Mouse (Mus musculus) forebrain, embryonic 11.5 days (tissue): ENCODE data around the gene Phyhd1. TPM values are rescaled to one million over a fixed set of nuclear protein-coding genes. Genes with fewer than 3 reads are reported as not detected.

Source experiments
- ATAC-seq: fragments of 200-750 bp; cut with Nextera tagmentation; replicated peaks from 2 replicates; pipeline ENCODE4 v1.8.0; 2017; ENCODE audit warnings: moderate TSS enrichment; ENCODE audit not compliant: low FRiP score
- DNase-seq: peaks from one replicate; pipeline ENCODE4 v3.0.0-alpha.2; 2017; ENCODE audit warnings: low spot score
- H3K27ac ChIP-seq: fragments of 300-500 bp; sonication (generic); 2 replicates; pipeline ENCODE4 v1.5.1; 2014; ENCODE audit warnings: low read depth, low read length
- H3K27me3 ChIP-seq: fragments of 300-500 bp; sonication (generic); 2 replicates; pipeline ENCODE4 v1.6.1; 2014; ENCODE audit warnings: mild to moderate bottlenecking, low read length, mixed read lengths; ENCODE audit not compliant: control insufficient read depth, insufficient read depth
- H3K36me3 ChIP-seq: fragments of 300-500 bp; sonication (generic); 2 replicates; pipeline ENCODE4 v1.6.1; 2014; ENCODE audit warnings: mild to moderate bottlenecking, low read length, moderate library complexity, mixed read lengths; ENCODE audit not compliant: control insufficient read depth, insufficient read depth
- H3K4me1 ChIP-seq: fragments of 300-500 bp; sonication (generic); replicated peaks from 2 replicates; pipeline ENCODE4 v1.6.1; 2014; ENCODE audit warnings: low read length, mixed read lengths; ENCODE audit not compliant: control insufficient read depth, insufficient read depth
- H3K4me2 ChIP-seq: fragments of 300-500 bp; sonication (generic); 2 replicates; pipeline ENCODE4 v1.6.1; 2014; ENCODE audit warnings: low read depth, mild to moderate bottlenecking, low read length, moderate library complexity, mixed read lengths; ENCODE audit not compliant: severe bottlenecking
- H3K4me3 ChIP-seq: fragments of 300-500 bp; sonication (generic); 2 replicates; pipeline ENCODE4 v1.5.1; 2014; ENCODE audit warnings: low read depth, low read length
- H3K9ac ChIP-seq: fragments of 300-500 bp; sonication (generic); 2 replicates; pipeline ENCODE4 v1.6.1; 2014; ENCODE audit warnings: low read length
- H3K9me3 ChIP-seq: fragments of 300-500 bp; sonication (generic); 2 replicates; pipeline ENCODE4 v1.6.1; 2016; ENCODE audit warnings: low read length, mixed read lengths; ENCODE audit not compliant: control insufficient read depth
- WGBS: fragments of 180-500 bp; shearing (Covaris S2); extraction: QIAGEN DNeasy Blood & Tissue Kit; methylation state at CpG from one replicate; pipeline ENCODE4 v1.1.7; 2014; 5-methylcytosine and 5-hydroxymethylcytosine counted together
- polyA plus RNA-seq: library from polyadenylated mRNA; unstranded; fragments of >200 nt; fragmentation: Nextera tagmentation; extraction: Ambion mirVana; gene quantifications from 2 replicates; pipeline ENCODE4 v1.2.1, GENCODE M21; 2014

Phyhd1 gene
- polyA plus RNA-seq, 1 experiment from 2014 or later, result 3.9 TPM

DNA sequence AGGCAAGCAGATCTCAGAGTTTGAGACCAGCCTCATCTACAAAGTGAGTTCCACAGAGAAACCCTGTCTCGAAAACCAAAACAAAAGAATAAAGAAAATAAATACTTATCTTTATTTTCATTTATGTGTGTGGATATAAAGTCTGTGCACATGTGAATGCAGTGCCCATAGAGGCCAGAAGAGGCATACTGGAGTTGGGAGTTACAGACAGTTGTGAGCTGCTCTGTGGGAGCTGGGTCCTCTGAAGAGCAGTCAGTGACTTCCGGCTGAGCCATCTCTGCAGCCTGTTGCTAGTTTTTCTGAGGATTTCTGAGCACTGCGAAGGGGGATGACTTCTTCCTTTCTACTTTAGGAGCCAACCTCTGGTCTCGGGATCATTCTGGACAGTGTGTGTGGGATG is 50.1 kb downstream of the Phyhd1 start:
- 96% methylated on average over 4 of the region's 4 CpGs for WGBS
- no peak for DNase-seq
- H3K9me3 ChIP-seq, result no peaks in the 10 kb centered on the region
- H3K4me3 ChIP-seq, result no peak overlapping the region
- H3K4me2 ChIP-seq, result no peak overlapping the region
- no peak overlapping the region for H3K9ac ChIP-seq
- H3K4me1 ChIP-seq, result no peaks in the 10 kb centered on the region
- H3K27ac ChIP-seq, result no peak overlapping the region
- peaks cover 13% of the 10 kb centered on the region for H3K36me3 ChIP-seq
- ATAC-seq, result no peak
- no peaks in the 10 kb centered on the region for H3K27me3 ChIP-seq

DNA sequence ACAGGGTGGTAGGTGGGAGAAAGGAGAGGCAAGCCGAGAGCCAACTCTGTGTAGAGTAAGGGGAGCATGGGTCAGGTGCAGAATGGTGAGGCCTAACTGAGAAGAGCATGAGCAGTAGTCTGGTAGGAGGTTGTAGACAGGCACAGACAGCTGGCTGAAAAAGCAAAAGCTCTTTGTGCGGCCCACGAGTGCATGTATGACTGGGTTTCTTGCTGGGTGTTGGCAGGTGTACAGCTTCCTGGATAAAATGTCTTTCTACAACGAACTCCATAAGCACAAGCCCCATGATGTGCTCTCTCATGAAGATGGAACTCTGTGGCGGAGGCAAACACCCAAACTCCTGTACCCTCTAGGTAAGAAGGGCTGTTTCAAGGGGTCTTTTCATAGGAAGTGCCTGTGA is 51.0 kb downstream of the Phyhd1 start:
- Histone ChIP-seq H3K9ac (no peak overlapping the region), H3K4me2 (no peak overlapping the region), H3K9me3 (no peaks in the 10 kb centered on the region), H3K27ac (no peak overlapping the region), H3K4me1 (no peaks in the 10 kb centered on the region), H3K27me3 (no peaks in the 10 kb centered on the region), H3K36me3 (peaks cover 17% of the 10 kb centered on the region), H3K4me3 (no peak overlapping the region)
- ATAC-seq (no peak), DNase-seq (no peak)
- 89% methylated on average over 5 of the region's 5 CpGs for WGBS

DNA sequence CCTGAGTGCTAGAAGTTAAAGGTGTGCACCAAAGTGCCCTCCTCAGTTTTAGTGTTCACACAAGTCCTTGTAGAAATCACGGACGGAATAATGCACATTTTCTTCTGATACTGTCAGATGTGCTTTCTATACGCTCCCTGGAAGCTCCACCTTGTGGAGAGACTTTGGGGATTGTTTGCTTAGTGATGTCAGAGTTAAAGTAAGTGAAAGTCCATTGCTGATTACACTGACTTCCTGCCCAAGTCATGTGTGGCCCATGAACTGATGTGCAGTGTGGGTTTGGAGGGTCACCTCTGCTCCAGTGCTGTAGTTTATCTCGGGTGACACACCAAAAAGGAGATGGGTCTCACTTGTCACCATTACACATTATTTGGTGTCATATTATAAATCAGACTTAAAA is 53.3 kb downstream of the Phyhd1 start:
- Histone ChIP-seq H3K9me3 (no peaks in the 10 kb centered on the region), H3K9ac (no peak overlapping the region), H3K36me3 (peaks cover 26% of the 10 kb centered on the region), H3K4me1 (no peaks in the 10 kb centered on the region), H3K4me2 (no peak overlapping the region), H3K27ac (no peak overlapping the region), H3K4me3 (no peak overlapping the region), H3K27me3 (no peaks in the 10 kb centered on the region)
- DNase-seq (no peak), ATAC-seq (no peak)
- 93% methylated on average over 4 of the region's 4 CpGs for WGBS

- H3K4me1 ChIP-seq, result no peaks in the 10 kb centered on the region
- ATAC-seq, result no peak
- 95% methylated on average over 7 of the region's 7 CpGs for WGBS
- no peaks in the 10 kb centered on the region for H3K9me3 ChIP-seq
- H3K27ac ChIP-seq, result no peak overlapping the region
- no peak overlapping the region for H3K9ac ChIP-seq
- no peak for DNase-seq
- no peak overlapping the region for H3K4me2 ChIP-seq
- no peak overlapping the region for H3K4me3 ChIP-seq
- H3K27me3 ChIP-seq, result no peaks in the 10 kb centered on the region
- peaks cover 26% of the 10 kb centered on the region for H3K36me3 ChIP-seq
These were observed 57.1 kb downstream of the Phyhd1 start for GRCm38 (mm10) chr2:30323111-30323510.

DNA sequence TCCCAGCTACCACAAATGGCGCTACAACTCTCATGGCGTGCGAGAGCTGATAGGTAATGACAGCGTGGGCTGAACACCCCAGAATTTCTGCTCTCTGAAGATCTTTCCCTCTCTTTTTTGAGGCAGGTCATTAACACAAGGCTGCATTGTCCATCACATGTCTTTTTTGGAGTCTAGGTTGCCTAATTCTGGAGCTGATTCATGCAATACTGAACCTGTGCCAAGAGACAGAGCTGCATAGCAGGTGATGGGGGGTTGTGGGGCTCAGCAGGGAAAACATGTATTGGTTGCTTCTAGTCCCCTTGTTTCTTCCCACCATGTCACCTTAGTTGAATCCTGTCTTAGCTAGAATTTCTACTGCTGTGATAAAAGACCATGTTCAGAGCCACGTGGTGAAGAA is 59.3 kb downstream of the Phyhd1 start:
- Histone ChIP-seq H3K27ac (no peak overlapping the region), H3K4me1 (no peaks in the 10 kb centered on the region), H3K4me3 (no peak overlapping the region), H3K4me2 (no peak overlapping the region), H3K9me3 (no peaks in the 10 kb centered on the region), H3K36me3 (peaks cover 31% of the 10 kb centered on the region), H3K27me3 (no peaks in the 10 kb centered on the region), H3K9ac (no peak overlapping the region)
- no peak for DNase-seq
- 90% methylated on average over 5 of the region's 5 CpGs for WGBS
- no peak for ATAC-seq

GRCm38 (mm10) chr2:30327276-30327675 is 61.3 kb downstream of the Phyhd1 start:
- Histone ChIP-seq H3K4me3 (no peak overlapping the region), H3K4me2 (no peak overlapping the region), H3K9me3 (no peaks in the 10 kb centered on the region), H3K36me3 (peaks cover 30% of the 10 kb centered on the region), H3K9ac (no peak overlapping the region), H3K27ac (no peak overlapping the region), H3K27me3 (no peaks in the 10 kb centered on the region), H3K4me1 (no peaks in the 10 kb centered on the region)
- ATAC-seq, result no peak
- WGBS, result 92% methylated on average over 7 of the region's 7 CpGs
- no peak for DNase-seq

- H3K4me2 ChIP-seq, result no peak overlapping the region
- ATAC-seq, result no peak
- WGBS, result 94% methylated on average over 3 of the region's 3 CpGs
- H3K4me3 ChIP-seq, result no peak overlapping the region
- H3K27ac ChIP-seq, result no peak overlapping the region
- no peaks in the 10 kb centered on the region for H3K27me3 ChIP-seq
- H3K9ac ChIP-seq, result no peak overlapping the region
- no peaks in the 10 kb centered on the region for H3K9me3 ChIP-seq
- H3K36me3 ChIP-seq, result peaks cover 24% of the 10 kb centered on the region
- no peaks in the 10 kb centered on the region for H3K4me1 ChIP-seq
- no peak for DNase-seq
These were observed 62.8 kb downstream of the Phyhd1 start for GRCm38 (mm10) chr2:30328791-30329190.

Other genes starting within 250 kb of the Phyhd1 start
- 35.9 and 39.6 TPM in 2 replicates for gene Wdr34, start 217.3 kb upstream of the Phyhd1 start, polyA plus RNA-seq
- gene Set, start 208.8 kb upstream of the Phyhd1 start, polyA plus RNA-seq, result 817 and 824 TPM in 2 replicates
- gene Pkn3, start 188.5 kb upstream of the Phyhd1 start, polyA plus RNA-seq, result 10.5 and 12.1 TPM in 2 replicates
- gene Zdhhc12, start 172.6 kb upstream of the Phyhd1 start, polyA plus RNA-seq, result 27.1 and 35.4 TPM in 2 replicates
- gene Zer1, start 141.6 kb upstream of the Phyhd1 start, polyA plus RNA-seq, result 8.0 and 8.1 TPM in 2 replicates
- 11.6 and 15.2 TPM in 2 replicates for gene Tbc1d13, start 132.5 kb upstream of the Phyhd1 start, polyA plus RNA-seq
- gene Endog, start 94.7 kb upstream of the Phyhd1 start, polyA plus RNA-seq, result 14.4 and 16.4 TPM in 2 replicates
- gene Spout1, start 87.7 kb upstream of the Phyhd1 start, polyA plus RNA-seq, result 79.7 and 81.7 TPM in 2 replicates
- 8.4 and 9.6 TPM in 2 replicates for gene Kyat1, start 60.4 kb upstream of the Phyhd1 start, polyA plus RNA-seq
- gene Lrrc8a, start 28.5 kb upstream of the Phyhd1 start, polyA plus RNA-seq, result 50.7 and 54.5 TPM in 2 replicates
- gene Gm28035, start 25.6 kb upstream of the Phyhd1 start, polyA plus RNA-seq, result 0.20 and 0.28 TPM in 2 replicates
- not detected in 2 replicates for gene Gm28038, start 14.8 kb downstream of the Phyhd1 start, polyA plus RNA-seq
- gene Dolk, start 20.1 kb downstream of the Phyhd1 start, polyA plus RNA-seq, result 26.2 and 26.3 TPM in 2 replicates
- gene Nup188, start 20.2 kb downstream of the Phyhd1 start, polyA plus RNA-seq, result 65.8 and 67.0 TPM in 2 replicates
- gene Sh3glb2, start 93.1 kb downstream of the Phyhd1 start, polyA plus RNA-seq, result 69.4 and 72.9 TPM in 2 replicates
- 26.3 and 26.6 TPM in 2 replicates for gene Miga2, start 98.0 kb downstream of the Phyhd1 start, polyA plus RNA-seq
- 47.9 and 53.6 TPM in 2 replicates for gene Dolpp1, start 126.1 kb downstream of the Phyhd1 start, polyA plus RNA-seq
- gene Crat, start 149.6 kb downstream of the Phyhd1 start, polyA plus RNA-seq, result 25.8 and 30.0 TPM in 2 replicates
- 90.0 and 94.5 TPM in 2 replicates for gene Ptpa, start 149.8 kb downstream of the Phyhd1 start, polyA plus RNA-seq
- gene Ier5l, start 208.0 kb downstream of the Phyhd1 start, polyA plus RNA-seq, result 3.7 and 8.5 TPM in 2 replicates